Mouse (Mus musculus): ENCODE data around the gene Hnf1b.

DNA sequence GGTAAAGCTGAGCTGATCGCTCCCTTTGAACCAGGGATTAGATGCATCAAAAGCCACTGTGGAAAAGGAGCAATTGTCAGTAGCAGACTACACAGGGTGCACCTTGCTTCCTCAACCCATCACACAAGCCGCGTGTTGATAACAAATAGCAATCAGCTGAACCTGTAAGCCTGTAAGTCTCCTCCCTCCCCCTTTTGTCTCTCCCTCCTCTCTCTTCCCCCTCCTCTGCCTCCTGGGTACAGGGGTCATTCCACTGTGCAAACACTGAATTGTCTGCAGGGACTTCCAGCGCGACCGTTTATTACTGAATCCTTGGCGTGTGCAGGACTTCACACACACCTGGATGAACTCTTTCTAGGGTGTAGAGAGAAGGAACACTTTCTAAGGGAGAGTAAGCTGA, 58.5 kb downstream of the Hnf1b start:
- TF ChIP-seq FLI1 (IDR thresholded peaks at IDR 0.05; ENCODE audit: low read length) (no peak), GATA1 (IDR thresholded peaks at IDR 0.05; ENCODE audit: borderline replicate concordance, low read length) (no peak)
